Mouse (Mus musculus) MEL (cell line): ENCODE measurements at regions not wholly inside any gene's neighbourhood (a gene's known extent, or its start where the extent isn't known, plus 50 kb on each side); places are given as distances from the start of the nearest gene placed in this dataset.

Experiments used
- CTCF ChIP-seq, 3 experiments: IDR thresholded peaks in 2 of 3; conservative IDR thresholded peaks in 1 of 3; 2 replicates each; pipeline ENCODE4 v1.5.1; 2011 to 2012; ENCODE audit warnings: low read length in 3 of 3, low read depth in 2 of 3, mild to moderate bottlenecking in 2 of 3, improper control_type of control experiment in 1 of 3, inconsistent platforms in 1 of 3, mixed read lengths in 1 of 3, moderate library complexity in 1 of 3; ENCODE audit not compliant: control insufficient read depth in 1 of 3, insufficient read depth in 1 of 3, poor library complexity in 1 of 3, severe bottlenecking in 1 of 3
- GATA1 ChIP-seq: IDR thresholded peaks from 2 replicates; pipeline ENCODE4 v1.6.1; 2011; ENCODE audit warnings: low read depth, low read length, improper control_type of control experiment
- POLR2A ChIP-seq, 2 experiments: IDR thresholded peaks; 2 replicates each; pipeline ENCODE4 v1.6.1; 2011 to 2012; ENCODE audit warnings: low read length in 2 of 2, mild to moderate bottlenecking in 2 of 2, control low read depth in 1 of 2, improper control_type of control experiment in 1 of 2, low read depth in 1 of 2, moderate library complexity in 1 of 2; ENCODE audit not compliant: control insufficient read depth in 1 of 2, insufficient read depth in 1 of 2, poor library complexity in 1 of 2
- UBTF ChIP-seq: IDR thresholded peaks from 2 replicates; pipeline ENCODE4 v1.6.1; 2012; ENCODE audit warnings: low read depth, mild to moderate bottlenecking, inconsistent platforms, low read length, improper control_type of control experiment, moderate library complexity, borderline replicate concordance; ENCODE audit not compliant: insufficient read depth

DNA sequence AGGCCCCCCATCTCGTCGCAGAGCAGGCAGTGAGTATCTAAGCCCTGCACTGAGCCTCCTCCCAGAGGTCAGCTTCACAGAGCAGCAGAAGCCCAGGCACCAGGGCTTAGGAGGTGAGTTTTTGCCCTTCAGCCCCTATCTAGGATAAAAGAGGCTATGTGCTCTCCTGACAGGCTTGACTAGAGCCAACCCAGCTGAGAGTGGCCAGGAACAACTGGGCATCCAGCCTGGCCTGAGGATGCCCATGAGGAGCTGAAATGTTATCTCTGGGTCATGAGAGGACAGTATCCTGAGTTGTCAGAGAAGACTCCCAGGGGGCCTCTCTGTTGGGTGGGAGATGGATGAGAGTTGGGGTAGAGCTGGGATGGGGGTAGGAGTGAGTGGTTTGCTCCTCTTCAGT, 149.6 kb downstream of the Bod1 start:
- TF ChIP-seq POLR2A (IDR thresholded peaks at IDR 0.05; ENCODE audit: control insufficient read depth in 1 of 2, insufficient read depth in 1 of 2, low read depth in 1 of 2, low read length in 2 of 2, poor library complexity in 1 of 2) (no peak), CTCF (IDR thresholded peaks at IDR 0.05 in 2 of 3, conservative IDR thresholded peaks at IDR 0.05 in 1 of 3; ENCODE audit: control insufficient read depth in 1 of 3, insufficient read depth in 1 of 3, low read depth in 2 of 3, low read length in 3 of 3, poor library complexity in 1 of 3, severe bottlenecking in 1 of 3) (no peak), GATA1 (no peak), UBTF (no peak)
